In genomic region chr6:125483515-125484312, GRCm38 (mm10) we compare ENCODE assay signal across 11 mouse cellular contexts. TPM values are rescaled to one million over a fixed set of nuclear protein-coding genes. Genes with fewer than 3 reads are reported as not detected.
DNase-seq lines count a peak whose midpoint lies in the region; ATAC-seq and TF ChIP-seq lines count a peak whose summit lies in the region.
"Had no signal": no experiment of that assay in that cellular context is flagged by ENCODE, and none has a peak within 500 bp of the region (broad histone marks: within the 10 kb centered on the region; RNA-seq: fewer than 3 reads in every experiment).

No protein-coding gene starts in this region.

- no peaks in the 10 kb centered on the region for H3K27me3 ChIP-seq in megakaryocyte, embryonic 14.5 days (replicated peaks)
- H3K27me3 ChIP-seq in forebrain, postnatal 0 days (ENCODE audit: insufficient read depth, low read length), result no peaks in the 10 kb centered on the region
- H3K27me3 ChIP-seq: neural tube, embryonic 13.5 days had no signal

- TF ChIP-seq CTCF in gastrocnemius, adult 2 months (IDR thresholded peaks at IDR 0.05), result no peak
- TF ChIP-seq CTCF in forebrain, postnatal 0 days (IDR thresholded peaks at IDR 0.05; ENCODE audit: low read depth), result no peak

- no peak overlapping the region for H3K4me2 ChIP-seq in forebrain, postnatal 0 days (ENCODE audit: low read depth)
- H3K4me2 ChIP-seq: neural tube, embryonic 13.5 days had no signal

- H3K36me3 ChIP-seq in megakaryocyte, embryonic 14.5 days (replicated peaks; ENCODE audit: low read length), result peaks cover 77% of the 10 kb centered on the region
- no peaks in the 10 kb centered on the region for H3K36me3 ChIP-seq in forebrain, postnatal 0 days (ENCODE audit: insufficient read depth)
- H3K36me3 ChIP-seq: neural tube, embryonic 13.5 days had no signal

- no peaks in the 10 kb centered on the region for H3K9me3 ChIP-seq in megakaryocyte, embryonic 14.5 days
- no peaks in the 10 kb centered on the region for H3K9me3 ChIP-seq in forebrain, postnatal 0 days (ENCODE audit: low read length)
- H3K9me3 ChIP-seq: neural tube, embryonic 13.5 days had no signal

- H3K27ac ChIP-seq in gastrocnemius, adult 2 months, result peak overlapping the region; percentile 81
- no peak overlapping the region for H3K27ac ChIP-seq in forebrain, postnatal 0 days (ENCODE audit: low read depth, low read length)
- H3K27ac ChIP-seq: neural tube, embryonic 13.5 days had no signal

- no peak overlapping the region for H3K4me3 ChIP-seq in gastrocnemius, adult 2 months
- H3K4me3 ChIP-seq in megakaryocyte, embryonic 14.5 days (replicated peaks), result peak overlapping the region; percentile 80
- H3K4me3 ChIP-seq in forebrain, postnatal 0 days (ENCODE audit: low read depth, low read length), result no peak overlapping the region
- H3K4me3 ChIP-seq: neural tube, embryonic 13.5 days had no signal

- intact Hi-C loops in gastrocnemius, adult 2 months (cut with DNase I), result no loop called here

- H3K4me1 ChIP-seq in megakaryocyte, embryonic 14.5 days, result peaks cover 99% of the 10 kb centered on the region
- H3K4me1 ChIP-seq in forebrain, postnatal 0 days (ENCODE audit: insufficient read depth), result peaks cover 3% of the 10 kb centered on the region; the same call in 1 of the 2 replicates

- DNase-seq in gastrocnemius, adult 2 months, result no peak
- DNase-seq in gastrocnemius, postnatal 25 days, result no peak
- DNase-seq in 416B (ENCODE audit: low read depth), result peak; percentile 92
- no peak for DNase-seq in layer of hippocampus, postnatal 36 days
- DNase-seq in forebrain, postnatal 0 days, result no peak
- DNase-seq in urinary bladder, postnatal 25 days (ENCODE audit: low spot score), result no peak
- DNase-seq: layer of hippocampus, adult 9-11 months; lung, postnatal 36 days had no signal

- peak; percentile 64 for ATAC-seq in activated CD4-positive, CD25-positive, alpha-beta regulatory T cell, adult 4 months
- no peak for ATAC-seq in forebrain, postnatal 0 days

- 93% methylated on average over 12 of the region's 12 CpGs for WGBS in forebrain, postnatal 0 days

- no peak overlapping the region for H3K9ac ChIP-seq in forebrain, postnatal 0 days
- H3K9ac ChIP-seq: neural tube, embryonic 13.5 days had no signal

RNA-seq across cellular contexts. Expression of gene Cd9, which starts 10.9 kb away (rescaled TPM):
- total RNA-seq in gastrocnemius, adult 2 months (2021), result 10 to 100 TPM; 19.1 to 30.7 TPM
- 10 to 100 TPM; 28.4 to 33.7 TPM for total RNA-seq in gastrocnemius, postnatal 25 days (2021)
- polyA plus RNA-seq in activated CD4-positive, CD25-positive, alpha-beta regulatory T cell, adult 4 months (2017; shearing (Covaris generic)), result 100 to 1,000 TPM in 1 of 2 experiments, 10 to 100 TPM in 1; 73.3 to 104 TPM
- 24.2 and 52.6 TPM in 2 replicates for polyA plus RNA-seq in megakaryocyte, embryonic 14.5 days (2012; ENCODE audit: insufficient read depth, low replicate concordance)
- total RNA-seq in layer of hippocampus, postnatal 36 days (2021), result 10 to 100 TPM; 70.6 to 71.5 TPM
- total RNA-seq in forebrain, postnatal 0 days (2014; rRNA removed), result 41.2 and 57.4 TPM in 2 replicates
- polyA plus RNA-seq in forebrain, postnatal 0 days (2015; fragmentation: Nextera tagmentation; extraction: Ambion mirVana), result 125 and 140 TPM in 2 replicates
